Mouse (Mus musculus) layer of hippocampus, adult 18-20 months (tissue): Measurements from ENCODE around the gene Efnb1. TPM values are rescaled to one million over a fixed set of nuclear protein-coding genes. Genes with fewer than 3 reads are reported as not detected.

Source experiments
- DNase-seq, 2 experiments: peaks; one replicate each; pipeline ENCODE4 v3.0.0; 2022; ENCODE audit warnings: low spot score in 2 of 2
- total RNA-seq, 2 experiments: library from RNA; stranded (reverse); gene quantifications; 2 replicates each; pipeline ENCODE4 v1.2.3; 2021

Efnb1 gene
- total RNA-seq, 2 experiments from 2014 or later, result 15.4 to 17.3 TPM

GRCm38 (mm10) chrX:99152566-99153265 is 16.8 kb downstream of the Efnb1 start:
- DNase-seq, result no peak

- DNase-seq, result no peak
These were observed 17.3 kb downstream of the Efnb1 start for GRCm38 (mm10) chrX:99153266-99153646.

DNA sequence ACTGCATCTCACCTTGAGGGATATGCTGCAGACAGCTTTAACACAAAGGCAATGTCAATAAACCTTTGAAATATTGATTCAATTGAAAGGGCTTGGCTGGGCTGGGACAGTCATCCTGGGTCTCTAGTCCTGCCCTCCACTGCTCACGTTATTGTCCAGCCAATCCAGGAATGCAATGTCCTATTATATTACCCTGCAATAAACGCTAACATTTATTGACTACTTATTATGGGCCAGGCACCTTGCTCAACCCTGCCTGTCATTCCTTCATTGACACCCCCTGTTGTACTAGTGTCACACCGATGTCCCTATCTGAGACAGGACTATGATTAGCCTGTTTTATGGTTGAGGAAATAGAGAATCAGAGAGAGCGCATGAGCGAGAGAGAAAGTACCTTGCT is 18.4 kb downstream of the Efnb1 start:
- DNase-seq, result no peak

DNA sequence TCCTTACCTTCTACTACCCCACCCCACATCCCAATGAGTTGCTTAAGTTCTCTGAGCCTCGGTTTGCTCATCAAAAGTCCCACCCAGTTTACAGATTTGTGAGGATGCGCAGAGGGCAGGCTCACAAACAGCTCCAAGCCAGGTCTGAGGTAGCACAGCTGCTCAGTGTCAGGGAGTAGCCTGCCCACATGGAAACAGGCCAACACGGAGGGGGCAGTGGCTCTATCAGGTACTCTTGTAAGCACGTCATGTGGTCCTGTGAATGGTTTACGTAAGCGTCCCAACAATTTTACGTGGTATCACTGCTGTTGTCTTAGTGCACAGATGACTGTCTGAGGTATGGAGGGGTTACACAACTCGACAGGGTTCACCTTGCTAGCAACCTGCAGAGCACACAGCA is 23.1 kb downstream of the Efnb1 start:
- DNase-seq, result no peak

DNA sequence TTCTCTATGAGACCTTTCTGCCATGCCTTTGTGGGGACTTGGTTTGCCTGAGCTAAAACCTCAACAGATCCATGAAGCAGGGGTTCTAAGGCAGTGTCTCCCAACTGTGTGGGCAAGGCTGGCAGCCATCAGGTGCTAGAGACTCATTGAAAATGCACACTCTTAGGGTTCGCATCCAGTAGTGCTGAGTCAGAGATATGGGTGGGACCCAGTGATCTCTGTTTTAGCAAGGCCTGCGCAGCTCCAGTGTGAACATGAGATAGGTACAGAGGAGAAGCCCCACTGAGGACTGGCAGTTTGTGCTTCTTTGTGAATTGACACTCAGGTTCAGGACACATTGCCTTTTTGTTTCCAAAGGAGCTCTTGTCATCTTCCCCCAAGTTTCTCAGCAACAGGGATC is 28.2 kb downstream of the Efnb1 start:
- no peak for DNase-seq

GRCm38 (mm10) chrX:99164855-99165368 is 29.0 kb downstream of the Efnb1 start:
- no peak for DNase-seq

- DNase-seq, result no peak
These were observed 31.1 kb downstream of the Efnb1 start for GRCm38 (mm10) chrX:99167014-99167413.

DNA sequence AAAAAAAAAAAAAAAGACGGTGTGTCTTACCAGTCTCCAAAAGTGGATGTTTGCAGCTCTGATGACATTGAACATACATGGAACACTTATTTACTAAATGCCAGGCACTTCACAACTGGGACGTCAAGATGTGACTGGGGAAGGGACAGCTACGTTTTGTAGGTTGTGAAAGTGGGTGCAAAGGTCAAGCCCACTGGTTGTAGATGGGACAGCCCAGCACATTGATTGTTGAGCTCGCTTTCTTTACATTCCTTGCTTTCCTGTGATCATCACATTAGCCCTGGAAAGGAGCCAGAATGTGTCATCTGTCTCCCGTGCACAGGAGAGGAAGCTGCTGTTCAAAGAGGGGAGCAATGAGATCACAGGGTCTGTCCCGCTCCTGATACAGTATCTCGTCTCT is 31.6 kb downstream of the Efnb1 start:
- no peak for DNase-seq

- DNase-seq, result no peak
These were observed 36.4 kb downstream of the Efnb1 start for GRCm38 (mm10) chrX:99172301-99172700.

GRCm38 (mm10) chrX:99185081-99185596 is 49.2 kb downstream of the Efnb1 start:
- no peak for DNase-seq

- DNase-seq, result no peak
These were observed 50.8 kb downstream of the Efnb1 start for GRCm38 (mm10) chrX:99186497-99187435.

DNA sequence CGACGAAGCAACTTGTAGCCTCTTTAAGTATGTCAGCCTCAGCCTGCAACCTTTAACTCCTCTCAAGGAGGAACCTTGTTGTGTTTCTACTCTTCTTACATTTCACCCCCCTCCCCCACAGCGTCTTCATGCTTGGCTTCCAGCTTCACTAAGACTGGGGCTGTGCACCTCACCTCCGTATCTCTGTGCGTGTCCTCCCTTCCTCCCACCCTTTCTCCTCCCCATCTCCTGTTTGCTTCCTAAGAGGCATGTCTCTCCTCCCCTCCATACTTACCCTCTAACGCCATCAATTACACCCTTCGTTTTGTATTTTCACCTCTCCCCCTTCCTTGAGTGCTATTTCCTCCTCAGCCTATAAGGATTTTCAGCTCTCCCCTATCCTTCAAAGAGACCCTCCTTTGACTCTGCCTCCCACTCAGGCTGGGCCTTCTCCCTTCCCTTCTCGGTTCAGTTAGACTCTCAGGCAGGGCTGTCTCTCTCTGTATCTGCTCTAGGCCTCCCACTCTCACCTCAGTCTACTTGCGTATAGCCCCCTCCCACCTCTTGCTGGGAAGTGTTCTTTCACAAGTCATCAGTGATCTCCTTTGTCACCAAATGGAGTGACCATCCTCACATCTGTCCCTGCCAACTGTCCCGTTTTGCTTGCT is 55.6 kb downstream of the Efnb1 start:
- no peak for DNase-seq

GRCm38 (mm10) chrX:99196910-99197309 is 61.0 kb downstream of the Efnb1 start:
- no peak for DNase-seq

GRCm38 (mm10) chrX:99198532-99198931 is 62.6 kb downstream of the Efnb1 start:
- peak in 1 of 2 experiments; percentile 1 for DNase-seq

Other genes starting within 250 kb of the Efnb1 start
- 10 to 100 TPM; 35.6 to 40.1 TPM for gene Ophn1, start 245.1 kb upstream of the Efnb1 start, total RNA-seq
- gene Yipf6, start 199.8 kb upstream of the Efnb1 start, total RNA-seq, result 10 to 100 TPM; 39.6 to 41.1 TPM
- 1 to 10 TPM; 8.9 to 10.0 TPM for gene Stard8, start 132.9 kb upstream of the Efnb1 start, total RNA-seq